Mouse (Mus musculus): ENCODE measurements at regions not wholly inside any gene's neighbourhood (a gene's known extent, or its start where the extent isn't known, plus 50 kb on each side); places are given as distances from the start of the nearest gene placed in this dataset.

DNA sequence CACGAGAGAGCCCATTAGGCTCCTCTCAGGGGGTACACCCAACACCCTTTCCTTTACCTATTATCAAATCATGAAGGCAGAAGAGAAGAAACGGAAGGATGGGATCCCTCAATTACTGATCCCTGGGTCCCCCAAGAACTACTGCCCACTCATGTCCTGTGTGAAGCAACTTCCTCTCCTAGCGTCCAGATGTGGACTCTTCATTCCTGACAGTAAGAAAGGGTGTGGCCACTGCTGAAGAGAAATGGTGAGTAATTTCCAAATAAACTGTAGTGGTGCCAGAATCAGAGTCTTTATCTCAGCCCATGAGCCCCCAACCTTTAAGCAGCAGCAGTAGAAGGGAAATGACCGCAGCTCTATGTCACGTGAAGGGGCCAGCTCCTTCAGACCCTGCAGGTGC, 273.9 kb downstream of the Gm826 start:
- H3K9ac ChIP-seq (ENCODE audit: low read depth, low read length) = no peak overlapping the region
- no peaks in the 10 kb centered on the region for H3K4me1 ChIP-seq (replicated peaks; ENCODE audit: insufficient read depth, low read length)
- no peak overlapping the region for H3K27ac ChIP-seq
- ATAC-seq (replicated peaks; ENCODE audit: low FRiP score, low read depth) (no peak), DNase-seq (ENCODE audit: low spot score) (no peak)
- H3K9me3 ChIP-seq (replicated peaks; ENCODE audit: low read length) = no peaks in the 10 kb centered on the region
- H3K4me2 ChIP-seq (ENCODE audit: low read length) = no peak overlapping the region
- TF ChIP-seq CTCF (IDR thresholded peaks at IDR 0.05; ENCODE audit: low read depth) = no peak
- no peaks in the 10 kb centered on the region for H3K27me3 ChIP-seq (ENCODE audit: insufficient read depth, low read length)
- H3K4me3 ChIP-seq (replicated peaks; ENCODE audit: low read depth, low read length) = no peak overlapping the region
- WGBS = 85% methylated on average over 5 of the region's 5 CpGs
- H3K36me3 ChIP-seq (ENCODE audit: insufficient read depth, low read length) = no peaks in the 10 kb centered on the region

DNA sequence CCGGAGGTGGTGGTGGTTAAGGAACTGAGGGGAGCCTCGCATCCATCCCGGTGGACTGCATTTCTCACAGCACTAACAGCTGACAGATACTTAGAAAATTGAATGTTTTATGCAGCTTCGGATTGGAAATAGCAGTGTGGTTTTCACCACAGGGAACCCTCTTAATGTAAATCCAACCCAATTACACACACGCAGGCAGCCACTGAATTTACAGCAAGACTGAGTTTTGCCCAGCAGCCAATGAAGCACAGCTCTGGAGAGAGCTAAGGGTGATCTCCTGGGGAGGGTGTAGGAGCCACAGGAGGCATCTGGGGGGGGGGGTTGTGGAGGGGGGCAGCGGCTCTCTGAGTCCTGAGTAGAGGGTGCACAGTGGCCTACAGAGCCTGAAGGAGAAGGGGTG, 276.8 kb downstream of the Gm826 start:
- H3K4me1 ChIP-seq (replicated peaks; ENCODE audit: insufficient read depth, low read length) = no peaks in the 10 kb centered on the region
- H3K27me3 ChIP-seq (ENCODE audit: insufficient read depth, low read length) = no peaks in the 10 kb centered on the region
- H3K9me3 ChIP-seq (replicated peaks; ENCODE audit: low read length) = no peaks in the 10 kb centered on the region
- H3K27ac ChIP-seq = no peak overlapping the region
- no peak overlapping the region for H3K4me3 ChIP-seq (replicated peaks; ENCODE audit: low read depth, low read length)
- H3K4me2 ChIP-seq (ENCODE audit: low read length) = no peak overlapping the region
- 59% methylated on average over 6 of the region's 6 CpGs for WGBS
- no peak for ATAC-seq (replicated peaks; ENCODE audit: low FRiP score, low read depth)
- no peaks in the 10 kb centered on the region for H3K36me3 ChIP-seq (ENCODE audit: insufficient read depth, low read length)
- no peak overlapping the region for H3K9ac ChIP-seq (ENCODE audit: low read depth, low read length)
- TF ChIP-seq CTCF (IDR thresholded peaks at IDR 0.05; ENCODE audit: low read depth) = no peak
- no peak for DNase-seq (ENCODE audit: low spot score)

DNA sequence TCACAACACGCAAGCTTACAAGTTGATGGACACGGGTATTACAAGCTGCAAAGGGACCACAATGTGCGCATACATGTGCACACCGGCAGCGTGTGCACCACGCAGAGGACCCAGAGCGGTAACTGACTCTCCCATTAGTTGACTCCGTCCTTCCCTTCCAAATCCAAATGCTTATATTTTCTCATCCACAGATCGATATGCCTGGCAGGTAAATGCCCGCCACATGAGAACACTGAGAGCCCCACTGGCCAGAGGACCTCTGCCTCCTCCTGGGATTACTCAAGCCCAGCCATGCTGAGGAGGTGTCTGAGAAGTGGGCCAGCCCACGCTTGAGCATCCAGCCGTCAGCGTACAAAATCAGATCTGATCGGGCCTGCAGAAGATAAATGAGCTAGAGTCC, 279.6 kb downstream of the Gm826 start:
- DNase-seq (ENCODE audit: low spot score) = no peak
- H3K4me2 ChIP-seq (ENCODE audit: low read length) = no peak overlapping the region
- 79% methylated on average over 14 of the region's 14 CpGs for WGBS
- no peaks in the 10 kb centered on the region for H3K36me3 ChIP-seq (ENCODE audit: insufficient read depth, low read length)
- H3K27ac ChIP-seq = no peak overlapping the region
- H3K27me3 ChIP-seq (ENCODE audit: insufficient read depth, low read length) = no peaks in the 10 kb centered on the region
- H3K9ac ChIP-seq (ENCODE audit: low read depth, low read length) = no peak overlapping the region
- TF ChIP-seq CTCF (IDR thresholded peaks at IDR 0.05; ENCODE audit: low read depth) = no peak
- no peaks in the 10 kb centered on the region for H3K4me1 ChIP-seq (replicated peaks; ENCODE audit: insufficient read depth, low read length)
- no peak overlapping the region for H3K4me3 ChIP-seq (replicated peaks; ENCODE audit: low read depth, low read length)
- no peak for ATAC-seq (replicated peaks; ENCODE audit: low FRiP score, low read depth)
- no peaks in the 10 kb centered on the region for H3K9me3 ChIP-seq (replicated peaks; ENCODE audit: low read length)

DNA sequence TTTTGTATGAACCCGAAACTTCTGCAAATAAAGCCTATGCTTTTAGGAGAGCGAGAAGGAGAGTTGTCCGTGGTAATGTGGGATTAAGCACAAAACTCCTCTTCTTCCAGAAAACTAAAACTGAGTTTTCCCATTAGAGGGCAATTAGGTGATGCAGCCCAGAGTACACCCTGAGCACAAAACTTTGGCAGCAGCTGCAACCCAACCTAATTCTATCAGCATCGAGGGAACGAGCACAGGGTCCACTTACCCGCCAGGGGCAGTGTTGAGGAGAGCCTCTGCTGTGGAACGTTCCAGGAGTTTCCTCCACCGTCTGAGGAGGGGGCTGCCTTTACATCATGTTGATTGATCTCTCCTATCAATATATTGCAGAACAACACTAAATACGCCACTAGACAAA, 285.7 kb downstream of the Gm826 start:
- no peak overlapping the region for H3K4me2 ChIP-seq (ENCODE audit: low read length)
- no peak overlapping the region for H3K9ac ChIP-seq (ENCODE audit: low read depth, low read length)
- no peaks in the 10 kb centered on the region for H3K36me3 ChIP-seq (ENCODE audit: insufficient read depth, low read length)
- no peaks in the 10 kb centered on the region for H3K27me3 ChIP-seq (ENCODE audit: insufficient read depth, low read length)
- no peaks in the 10 kb centered on the region for H3K9me3 ChIP-seq (replicated peaks; ENCODE audit: low read length)
- no peak for DNase-seq (ENCODE audit: low spot score)
- TF ChIP-seq CTCF (IDR thresholded peaks at IDR 0.05; ENCODE audit: low read depth) = no peak
- no peak overlapping the region for H3K4me3 ChIP-seq (replicated peaks; ENCODE audit: low read depth, low read length)
- no peak overlapping the region for H3K27ac ChIP-seq
- WGBS = 90% methylated on average over 9 of the region's 9 CpGs
- H3K4me1 ChIP-seq (replicated peaks; ENCODE audit: insufficient read depth, low read length) = no peaks in the 10 kb centered on the region
- no peak for ATAC-seq (replicated peaks; ENCODE audit: low FRiP score, low read depth)

DNA sequence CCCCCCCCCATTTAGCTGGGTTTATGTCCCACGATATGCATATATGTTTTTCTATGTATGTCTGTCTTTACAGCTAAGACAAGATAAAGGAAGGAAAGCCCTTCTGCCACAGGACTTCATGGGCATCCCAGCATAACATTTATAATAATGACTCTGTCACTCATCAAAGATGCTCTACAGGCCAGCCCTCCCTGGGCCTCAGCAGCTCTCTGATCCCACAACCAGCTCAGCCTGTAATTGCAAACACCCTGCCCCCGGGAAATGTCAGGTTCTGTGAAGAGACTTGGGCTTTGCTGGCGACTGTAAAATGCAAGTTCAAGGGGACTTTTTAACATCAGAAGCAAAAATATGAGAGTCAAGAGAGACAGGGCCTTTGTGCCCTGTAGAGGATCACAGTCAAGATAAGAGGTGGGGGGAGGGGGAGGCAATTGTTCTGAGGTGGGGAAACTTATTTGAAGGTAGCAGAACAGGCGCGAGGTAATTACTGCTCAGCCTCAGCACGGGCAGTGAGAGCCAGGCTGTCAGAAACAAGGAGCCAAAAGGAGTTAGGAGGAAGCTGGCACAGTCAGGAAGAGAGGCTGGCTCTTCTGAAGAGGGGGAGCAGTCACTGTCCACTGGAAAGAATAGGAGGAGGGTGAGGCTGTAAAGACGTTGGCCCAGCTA, 286.9 kb downstream of the Gm826 start:
- H3K9me3 ChIP-seq (replicated peaks; ENCODE audit: low read length) = no peaks in the 10 kb centered on the region
- no peak for TF ChIP-seq CTCF (IDR thresholded peaks at IDR 0.05; ENCODE audit: low read depth)
- no peaks in the 10 kb centered on the region for H3K4me1 ChIP-seq (replicated peaks; ENCODE audit: insufficient read depth, low read length)
- no peak overlapping the region for H3K4me2 ChIP-seq (ENCODE audit: low read length)
- ATAC-seq (replicated peaks; ENCODE audit: low FRiP score, low read depth) = no peak
- no peak overlapping the region for H3K9ac ChIP-seq (ENCODE audit: low read depth, low read length)
- WGBS = 22% methylated on average over 7 of the region's 7 CpGs
- no peak overlapping the region for H3K4me3 ChIP-seq (replicated peaks; ENCODE audit: low read depth, low read length)
- no peaks in the 10 kb centered on the region for H3K27me3 ChIP-seq (ENCODE audit: insufficient read depth, low read length)
- H3K27ac ChIP-seq = no peak overlapping the region
- no peak for DNase-seq (ENCODE audit: low spot score)
- no peaks in the 10 kb centered on the region for H3K36me3 ChIP-seq (ENCODE audit: insufficient read depth, low read length)

DNA sequence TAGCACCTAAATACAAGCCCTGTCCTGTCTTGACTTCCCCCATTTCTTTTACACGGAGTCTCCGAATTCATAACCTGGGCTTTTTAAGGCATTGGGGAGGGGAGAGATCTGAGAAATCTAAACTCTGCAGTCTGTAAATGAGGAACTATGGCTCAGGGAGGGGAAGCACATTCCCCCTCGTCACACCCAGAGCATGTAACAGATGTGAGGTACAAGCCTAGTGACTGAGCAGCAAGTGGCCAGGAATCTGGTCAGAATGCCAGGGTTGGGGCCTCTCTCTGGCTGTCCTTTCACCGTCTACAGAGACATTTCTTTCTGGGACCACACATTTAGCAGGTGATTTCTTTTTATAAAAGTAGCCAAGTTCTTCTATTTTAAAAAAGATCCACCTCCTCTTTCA, 289.4 kb downstream of the Gm826 start:
- DNase-seq (ENCODE audit: low spot score) (no peak), ATAC-seq (replicated peaks; ENCODE audit: low FRiP score, low read depth) (no peak)
- Histone ChIP-seq H3K27me3 (ENCODE audit: insufficient read depth, low read length) (no peaks in the 10 kb centered on the region), H3K36me3 (ENCODE audit: insufficient read depth, low read length) (no peaks in the 10 kb centered on the region), H3K4me2 (ENCODE audit: low read length) (no peak overlapping the region), H3K9me3 (replicated peaks; ENCODE audit: low read length) (no peaks in the 10 kb centered on the region), H3K9ac (ENCODE audit: low read depth, low read length) (no peak overlapping the region), H3K4me3 (replicated peaks; ENCODE audit: low read depth, low read length) (no peak overlapping the region), H3K4me1 (replicated peaks; ENCODE audit: insufficient read depth, low read length) (no peaks in the 10 kb centered on the region), H3K27ac (no peak overlapping the region)
- no peak for TF ChIP-seq CTCF (IDR thresholded peaks at IDR 0.05; ENCODE audit: low read depth)
- WGBS = 75% methylated on average over 4 of the region's 4 CpGs

DNA sequence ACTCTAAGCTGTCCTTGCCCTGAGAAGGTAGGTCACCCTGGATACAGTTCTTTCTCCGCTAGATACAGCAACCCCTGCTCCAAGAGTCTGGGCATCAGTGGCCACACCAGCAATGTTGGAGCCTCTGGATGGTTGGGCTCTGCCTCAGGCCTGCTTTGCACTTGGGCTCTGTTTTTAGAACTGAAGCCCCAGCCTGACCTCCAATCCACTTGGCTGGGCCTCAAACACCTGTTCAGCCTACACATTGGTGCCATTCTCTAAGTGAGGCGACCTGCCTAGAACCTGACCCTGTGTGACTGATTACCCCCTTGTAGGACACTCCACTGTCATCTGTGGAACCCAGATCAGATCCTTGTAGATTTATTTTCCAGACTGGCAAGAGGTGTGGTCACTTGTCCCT, 289.8 kb downstream of the Gm826 start:
- WGBS = 74% methylated on average over 2 of the region's 2 CpGs
- H3K9ac ChIP-seq (ENCODE audit: low read depth, low read length) = no peak overlapping the region
- H3K4me1 ChIP-seq (replicated peaks; ENCODE audit: insufficient read depth, low read length) = no peaks in the 10 kb centered on the region
- H3K36me3 ChIP-seq (ENCODE audit: insufficient read depth, low read length) = no peaks in the 10 kb centered on the region
- H3K4me2 ChIP-seq (ENCODE audit: low read length) = no peak overlapping the region
- H3K4me3 ChIP-seq (replicated peaks; ENCODE audit: low read depth, low read length) = no peak overlapping the region
- ATAC-seq (replicated peaks; ENCODE audit: low FRiP score, low read depth) (no peak), DNase-seq (ENCODE audit: low spot score) (no peak)
- H3K9me3 ChIP-seq (replicated peaks; ENCODE audit: low read length) = no peaks in the 10 kb centered on the region
- no peaks in the 10 kb centered on the region for H3K27me3 ChIP-seq (ENCODE audit: insufficient read depth, low read length)
- no peak overlapping the region for H3K27ac ChIP-seq
- no peak for TF ChIP-seq CTCF (IDR thresholded peaks at IDR 0.05; ENCODE audit: low read depth)
